Mouse (Mus musculus): ENCODE results near the gene Wfdc15a.

DNA sequence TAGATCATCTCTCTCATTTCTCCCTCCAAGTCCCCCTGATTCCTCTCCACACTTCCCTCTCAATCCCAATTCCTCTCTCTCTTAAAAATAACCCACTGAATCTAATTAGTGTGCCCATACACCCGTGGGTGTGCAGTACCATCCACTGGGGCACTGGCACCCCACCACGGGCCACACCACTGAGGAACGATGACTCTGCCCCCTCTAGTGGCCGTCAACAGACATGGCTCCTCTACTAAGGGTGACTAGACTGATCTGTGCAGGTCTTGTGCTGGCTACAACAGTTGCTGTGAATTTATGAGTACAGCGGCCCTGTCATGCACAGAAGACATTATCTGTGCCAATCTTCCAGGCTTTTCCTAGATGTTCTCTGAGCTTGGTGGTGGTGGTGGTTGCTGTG, 11.2 kb downstream of the Wfdc15a start:
- TF ChIP-seq POLR2A (IDR thresholded peaks at IDR 0.05; ENCODE audit: insufficient read depth, low read length), result no peak
- peak; percentile 80 for TF ChIP-seq CTCF (IDR thresholded peaks at IDR 0.05; ENCODE audit: low read depth, low read length)
- TF ChIP-seq EP300 (IDR thresholded peaks at IDR 0.05; ENCODE audit: insufficient read depth, low read depth, low read length), result no peak
